Mouse (Mus musculus): ENCODE data around the gene Pik3cb.

DNA sequence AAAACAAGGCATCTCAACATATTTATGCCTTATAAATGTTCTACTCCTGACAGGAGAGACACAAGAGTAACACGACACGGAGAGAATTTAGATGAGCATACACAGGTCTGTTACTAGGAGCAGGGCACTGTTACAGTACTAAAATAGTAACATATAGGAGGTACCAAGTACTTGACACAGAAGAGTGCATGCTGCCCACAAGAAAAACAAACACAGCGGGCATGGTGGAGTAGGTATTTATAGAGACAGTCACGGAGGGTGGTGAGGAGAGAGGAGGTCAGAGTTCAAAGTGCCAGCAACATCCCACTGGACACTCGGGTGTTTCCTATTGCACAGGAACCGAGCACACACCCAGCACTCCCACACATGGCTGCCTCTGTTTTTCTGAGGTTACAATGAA, 90.7 kb downstream of the Pik3cb start:
- TF ChIP-seq HCFC1 (IDR thresholded peaks at IDR 0.05; ENCODE audit: low read depth, low read length) (no peak), UBTF (IDR thresholded peaks at IDR 0.05; ENCODE audit: borderline replicate concordance, insufficient read depth, low read depth, low read length) (no peak), POLR2A (IDR thresholded peaks at IDR 0.05; ENCODE audit: control insufficient read depth in 1 of 2, insufficient read depth in 1 of 2, low read depth in 1 of 2, low read length in 2 of 2, poor library complexity in 1 of 2) (no peak), ELF1 (IDR thresholded peaks at IDR 0.05; ENCODE audit: low read depth, low read length) (no peak), CTCF (IDR thresholded peaks at IDR 0.05 in 2 of 3, conservative IDR thresholded peaks at IDR 0.05 in 1 of 3; ENCODE audit: control insufficient read depth in 1 of 3, insufficient read depth in 1 of 3, low read depth in 2 of 3, low read length in 3 of 3, poor library complexity in 1 of 3, severe bottlenecking in 1 of 3) (no peak), MXI1 (IDR thresholded peaks at IDR 0.05; ENCODE audit: low read depth, low read length) (no peak), USF1 (IDR thresholded peaks at IDR 0.05; ENCODE audit: low read depth, low read length) (no peak), POLR2AphosphoS5 (IDR thresholded peaks at IDR 0.05; ENCODE audit: borderline replicate concordance, low read depth, low read length) (no peak), ZKSCAN1 (IDR thresholded peaks at IDR 0.05; ENCODE audit: low read depth, low read length) (no peak), MYB (IDR thresholded peaks at IDR 0.05; ENCODE audit: low read depth, low read length) (no peak)

Data from MEL (cell line).